Mouse (Mus musculus) left cerebral cortex, postnatal 10 days (tissue): Measurements from ENCODE around the gene Lag3. TPM values are rescaled to one million over a fixed set of nuclear protein-coding genes. Genes with fewer than 3 reads are reported as not detected.

Experiments used
- DNase-seq, 2 experiments: peaks; one replicate each; pipeline ENCODE4 v3.0.0; 2021 to 2022; ENCODE audit warnings: low spot score in 2 of 2, mixed read lengths in 1 of 2; ENCODE audit errors: extremely low spot score in 1 of 2
- intact Hi-C: fragments of 180-260 bp; cut with DNase I; formaldehyde crosslinking; loops from one replicate; pipeline ENCODE4 v1.15.1; 2025
- total RNA-seq, 2 experiments: library from RNA; stranded (reverse); gene quantifications; 2 replicates each; pipeline ENCODE4 v1.2.3; 2021

The Lag3 gene
- total RNA-seq, 2 experiments from 2014 or later = 1.4 to 1.5 TPM

- intact Hi-C loops = no loop called here
- DNase-seq = no peak
Measured at GRCm38 (mm10) chr6:124925173-124925793, 13.8 kb upstream of the Lag3 start.

GRCm38 (mm10) chr6:124921539-124921938, 10.0 kb upstream of the Lag3 start:
- DNase-seq = no peak
- intact Hi-C loops = no loop called here

DNA sequence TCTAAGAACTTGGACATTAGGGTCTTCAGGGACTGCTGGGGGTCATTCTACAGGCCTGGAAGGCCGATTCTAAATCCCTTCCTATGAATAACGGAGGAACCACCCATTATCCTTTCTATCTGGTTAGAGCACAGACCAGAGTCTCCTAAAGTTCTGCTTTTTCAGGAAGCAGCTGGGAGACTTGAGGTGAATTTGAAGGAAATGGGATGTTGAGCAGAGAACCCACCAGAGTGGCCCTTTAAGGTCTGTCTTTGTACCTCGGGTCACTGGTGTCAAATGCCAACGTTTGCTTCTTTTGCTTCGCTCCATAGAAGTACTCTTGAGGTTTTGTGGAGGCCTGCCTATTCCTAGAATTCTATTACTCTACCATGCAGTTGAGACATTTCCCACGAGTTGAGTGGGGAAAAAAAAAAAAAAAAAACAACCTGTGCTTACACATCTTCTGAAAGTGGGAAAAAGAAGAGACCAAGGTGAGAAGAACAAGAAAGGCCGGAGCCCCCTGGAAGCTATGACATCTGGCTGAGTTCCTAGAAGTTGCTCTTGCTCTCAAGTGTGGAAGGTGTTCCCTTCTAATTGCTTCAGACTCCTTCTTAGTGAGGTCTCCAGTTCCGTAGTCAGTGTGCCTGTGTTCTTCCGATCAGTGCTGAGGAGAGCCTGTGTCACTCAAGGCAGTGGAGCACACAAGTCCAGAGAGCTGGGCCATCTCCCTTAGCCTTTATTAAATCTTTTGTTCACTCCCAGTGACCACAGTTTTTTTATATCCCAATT, 9.0 kb upstream of the Lag3 start:
- intact Hi-C loops = no loop called here
- DNase-seq = no peak

GRCm38 (mm10) chr6:124919695-124920317, 8.3 kb upstream of the Lag3 start, which contains the start of gene Ptms:
TSS of gene Ptms (minus strand) at chr6:124920103.
- intact Hi-C loops = no loop called here
- DNase-seq = peak; percentile 95 to 96

DNA sequence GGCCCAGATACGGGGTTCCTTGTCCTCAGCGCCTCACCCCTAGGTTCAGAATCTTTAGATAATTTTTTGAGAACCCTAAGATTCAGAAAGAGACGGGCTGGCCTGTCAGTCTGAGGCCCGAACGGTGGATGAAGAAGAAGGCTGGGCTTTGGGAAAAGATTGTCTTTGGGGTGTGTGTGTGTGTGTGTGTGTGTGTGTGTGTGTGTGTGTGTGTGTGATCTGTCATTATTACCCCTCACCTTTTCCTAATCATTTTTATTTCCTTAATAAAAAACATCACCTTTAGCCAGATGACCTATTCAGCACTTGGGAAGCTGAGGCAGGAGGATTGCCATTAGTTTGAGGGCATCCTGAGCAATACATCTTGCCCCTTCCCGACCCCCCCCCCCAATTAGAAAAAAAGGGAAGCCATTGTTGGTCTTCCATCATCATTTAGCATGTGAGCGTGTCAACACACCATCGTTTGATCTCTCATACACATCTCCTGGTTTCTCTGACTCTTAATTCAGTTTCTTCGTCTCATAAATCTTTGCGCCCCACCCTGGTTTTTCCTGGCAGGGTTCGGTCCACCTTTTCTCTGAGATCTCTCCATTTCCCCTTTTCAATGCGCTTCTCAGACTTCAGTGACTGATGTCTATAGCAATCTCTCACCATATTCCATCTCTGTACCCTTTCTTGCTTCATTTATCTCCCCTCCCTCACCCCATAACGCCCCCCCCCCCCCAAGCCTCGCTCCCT, 7.6 kb upstream of the Lag3 start:
- intact Hi-C loops = no loop called here
- no peak for DNase-seq

- DNase-seq = no peak
- intact Hi-C loops = no loop called here
Measured at GRCm38 (mm10) chr6:124918331-124918690, 6.8 kb upstream of the Lag3 start.

GRCm38 (mm10) chr6:124917518-124918330, 6.2 kb upstream of the Lag3 start:
- intact Hi-C loops = loop anchor here (2.0 kb wide), 1 partner anchor 57 kb away; no protein-coding TSS in a partner anchor
- peak; percentile 94 to 95 for DNase-seq

- DNase-seq = peak; percentile 74 to 94
- intact Hi-C loops = loop anchor here (2.0 kb wide), 1 partner anchor 56 kb away; no protein-coding TSS in a partner anchor
Measured at GRCm38 (mm10) chr6:124916695-124917517, 5.4 kb upstream of the Lag3 start.

DNA sequence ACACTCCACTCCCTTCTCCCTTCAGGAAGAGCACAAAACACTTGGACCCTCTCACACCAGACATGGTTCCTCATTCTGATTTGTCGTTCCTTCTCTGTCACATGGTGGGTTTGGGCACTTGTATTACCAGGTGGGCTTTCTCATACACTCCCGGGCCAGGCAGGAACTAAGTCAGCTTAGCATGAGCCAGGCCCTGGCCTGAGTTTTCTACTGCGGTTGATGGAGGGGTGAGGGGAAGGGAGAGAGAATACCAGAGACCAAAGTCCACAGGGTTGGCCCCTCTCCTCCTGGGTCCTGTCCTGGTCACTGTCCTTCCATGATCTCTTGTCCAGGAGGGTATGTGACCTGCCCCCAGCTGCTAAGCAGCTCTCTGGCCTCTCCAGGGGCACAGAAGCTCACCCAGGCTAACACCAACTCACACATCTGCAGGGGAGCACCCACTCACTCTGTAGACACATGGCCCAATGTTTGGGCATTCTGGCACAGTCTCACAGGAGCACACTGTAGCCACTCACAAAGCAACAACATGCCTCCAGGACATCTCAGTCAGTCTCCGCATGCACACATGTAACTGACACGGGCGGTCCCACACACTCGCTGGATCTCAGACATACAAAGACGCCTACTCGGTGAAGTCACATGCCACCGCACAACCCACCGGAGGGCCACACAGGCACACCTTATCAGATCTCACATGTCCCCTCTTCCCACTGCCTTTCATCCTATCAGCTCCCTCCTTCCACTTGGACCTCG, 4.6 kb upstream of the Lag3 start:
- intact Hi-C loops = loop anchor here (2.0 kb wide), 1 partner anchor 55 kb away; no protein-coding TSS in a partner anchor
- DNase-seq = peak in 1 of 2 experiments; percentile 60

- DNase-seq = peak in 1 of 2 experiments; percentile 49
- intact Hi-C loops = no loop called here
Measured at GRCm38 (mm10) chr6:124915160-124915941, 3.8 kb upstream of the Lag3 start.

- no peak for DNase-seq
- intact Hi-C loops = no loop called here
Measured at GRCm38 (mm10) chr6:124914511-124914910, 3.0 kb upstream of the Lag3 start.

DNA sequence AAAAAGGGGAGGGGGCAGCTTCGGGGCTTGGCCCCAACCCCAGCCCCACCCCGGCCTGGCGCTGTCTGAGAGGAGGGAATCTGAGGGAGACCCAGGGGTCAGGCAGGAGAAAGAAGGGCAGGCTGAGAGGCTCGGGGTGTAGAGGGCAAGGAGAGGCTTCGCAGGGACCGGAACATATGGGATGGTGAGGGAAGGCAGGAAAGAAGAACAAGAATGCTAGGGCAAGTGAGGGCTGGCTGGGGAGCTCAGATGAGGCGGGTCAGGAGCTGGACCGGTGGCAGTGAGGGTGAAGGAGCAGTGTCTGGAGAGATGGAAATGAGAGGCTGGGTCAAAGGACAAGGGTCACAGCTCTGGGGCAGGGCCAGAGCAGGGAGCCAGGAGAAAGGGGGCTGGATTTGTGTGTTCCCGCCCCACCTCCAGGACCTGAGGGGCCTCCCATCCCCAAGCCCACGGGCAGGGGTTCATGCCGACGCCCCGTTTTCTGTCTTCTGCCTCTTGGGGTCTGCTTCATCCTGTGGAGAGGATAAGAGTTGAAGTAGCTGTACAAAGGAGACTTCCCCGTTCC, 2.3 kb upstream of the Lag3 start:
- intact Hi-C loops = no loop called here

GRCm38 (mm10) chr6:124913214-124913613, 1.7 kb upstream of the Lag3 start:
- intact Hi-C loops = no loop called here
- DNase-seq = no peak

More for the DNA sequence above, 2.3 kb upstream of the Lag3 start:
- no peak for DNase-seq

DNA sequence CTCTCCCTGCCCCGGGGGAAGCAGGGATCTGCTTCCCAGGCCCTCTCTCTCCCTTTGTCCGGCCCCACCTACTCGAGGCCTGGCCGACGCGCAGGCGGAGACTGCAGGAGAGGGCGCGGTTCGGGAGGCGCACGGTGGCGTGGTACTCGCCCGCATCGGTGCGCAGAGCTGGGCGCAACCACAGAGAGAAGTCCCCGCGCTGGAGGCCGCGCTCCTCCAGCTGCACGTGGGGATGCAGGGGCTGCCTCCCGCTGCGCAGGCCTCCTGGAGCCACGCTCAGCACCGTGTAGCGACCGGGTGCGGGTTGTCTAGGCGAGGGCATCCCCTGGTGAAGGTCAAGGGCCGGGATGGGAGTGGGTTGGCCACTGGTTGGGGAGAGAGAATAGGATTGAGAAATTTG, 1.5 kb downstream of the Lag3 start:
- peak in 1 of 2 experiments; percentile 51 for DNase-seq
- intact Hi-C loops = no loop called here

DNA sequence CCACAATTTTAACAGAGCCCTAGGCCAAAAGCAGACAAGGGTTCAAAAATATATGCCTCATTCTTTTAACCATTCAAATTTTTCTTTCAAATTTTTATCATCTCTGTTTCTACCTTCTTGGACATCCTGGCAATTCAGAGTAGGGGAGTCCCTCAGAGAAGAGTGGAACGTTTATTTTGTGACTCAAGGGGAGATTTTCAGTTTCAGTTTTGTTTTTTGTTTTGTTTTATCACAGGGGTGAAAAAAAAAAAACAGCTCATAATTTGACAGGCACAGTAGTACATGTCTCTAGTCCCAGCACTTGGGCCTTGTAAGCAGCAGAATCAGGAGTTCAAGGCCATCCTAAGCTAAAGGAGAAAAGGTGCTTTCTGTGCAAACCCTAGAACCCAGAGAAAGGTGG, 3.7 kb downstream of the Lag3 start:
- intact Hi-C loops = no loop called here
- DNase-seq = no peak
